Mouse (Mus musculus) urinary bladder, adult 18-20 months (tissue): ENCODE data around the gene Arhgap44.
A peak's percentile ranks its signal among the peaks of the same experiment; 100 is the strongest.

Source experiments
- DNase-seq, 2 experiments: peaks; one replicate each; pipeline ENCODE4 v3.0.0; 2022; ENCODE audit warnings: low spot score in 2 of 2, mixed read lengths in 2 of 2

Arhgap44 gene

GRCm38 (mm10) chr11:65162767-65163120 is at the start of gene Arhgap44:
Gene Arhgap44 (minus strand): TSS chr11:65162961.
- peak; percentile 55 to 56 for DNase-seq

GRCm38 (mm10) chr11:65211701-65212100 is 48.9 kb upstream of the Arhgap44 start:
- DNase-seq = no peak

GRCm38 (mm10) chr11:65209441-65209840 is 46.7 kb upstream of the Arhgap44 start:
- DNase-seq = no peak

- no peak for DNase-seq
Measured at GRCm38 (mm10) chr11:65205306-65205705, 42.5 kb upstream of the Arhgap44 start.

GRCm38 (mm10) chr11:65204651-65205050 is 41.9 kb upstream of the Arhgap44 start:
- DNase-seq = no peak

- no peak for DNase-seq
Measured at GRCm38 (mm10) chr11:65203020-65203419, 40.3 kb upstream of the Arhgap44 start.

GRCm38 (mm10) chr11:65202236-65202635 is 39.5 kb upstream of the Arhgap44 start:
- no peak for DNase-seq

GRCm38 (mm10) chr11:65198026-65198425 is 35.3 kb upstream of the Arhgap44 start:
- no peak for DNase-seq

- peak; percentile 37 to 39 for DNase-seq
Measured at GRCm38 (mm10) chr11:65197280-65197679, 34.5 kb upstream of the Arhgap44 start.

- no peak for DNase-seq
Measured at GRCm38 (mm10) chr11:65186974-65187373, 24.2 kb upstream of the Arhgap44 start.

- no peak for DNase-seq
Measured at GRCm38 (mm10) chr11:65185114-65185513, 22.4 kb upstream of the Arhgap44 start.

GRCm38 (mm10) chr11:65170121-65170750 is 7.5 kb upstream of the Arhgap44 start:
- DNase-seq = no peak

GRCm38 (mm10) chr11:65161881-65162766 is 637 bp downstream of the Arhgap44 start:
- no peak for DNase-seq

GRCm38 (mm10) chr11:65160991-65161880 is 1.5 kb downstream of the Arhgap44 start:
- DNase-seq = peak in 1 of 2 experiments; percentile 2

- DNase-seq = no peak
Measured at GRCm38 (mm10) chr11:65159791-65160190, 3.0 kb downstream of the Arhgap44 start, which contains the start of gene 1700086D15Rik. Gene 1700086D15Rik (minus strand): TSS chr11:65159891.

GRCm38 (mm10) chr11:65158658-65158990 is 4.1 kb downstream of the Arhgap44 start:
- DNase-seq = no peak

GRCm38 (mm10) chr11:65157966-65158657 is 4.6 kb downstream of the Arhgap44 start:
- DNase-seq = no peak

- DNase-seq = no peak
Measured at GRCm38 (mm10) chr11:65153006-65153405, 9.8 kb downstream of the Arhgap44 start.

- DNase-seq = no peak
Measured at GRCm38 (mm10) chr11:65148441-65148840, 14.3 kb downstream of the Arhgap44 start.

GRCm38 (mm10) chr11:65142838-65143417 is 19.8 kb downstream of the Arhgap44 start:
- DNase-seq = no peak

- no peak for DNase-seq
Measured at GRCm38 (mm10) chr11:65139030-65139429, 23.7 kb downstream of the Arhgap44 start.
